Comparison of ENCODE assay signal across 8 mouse cellular contexts in the genomic region with DNA sequence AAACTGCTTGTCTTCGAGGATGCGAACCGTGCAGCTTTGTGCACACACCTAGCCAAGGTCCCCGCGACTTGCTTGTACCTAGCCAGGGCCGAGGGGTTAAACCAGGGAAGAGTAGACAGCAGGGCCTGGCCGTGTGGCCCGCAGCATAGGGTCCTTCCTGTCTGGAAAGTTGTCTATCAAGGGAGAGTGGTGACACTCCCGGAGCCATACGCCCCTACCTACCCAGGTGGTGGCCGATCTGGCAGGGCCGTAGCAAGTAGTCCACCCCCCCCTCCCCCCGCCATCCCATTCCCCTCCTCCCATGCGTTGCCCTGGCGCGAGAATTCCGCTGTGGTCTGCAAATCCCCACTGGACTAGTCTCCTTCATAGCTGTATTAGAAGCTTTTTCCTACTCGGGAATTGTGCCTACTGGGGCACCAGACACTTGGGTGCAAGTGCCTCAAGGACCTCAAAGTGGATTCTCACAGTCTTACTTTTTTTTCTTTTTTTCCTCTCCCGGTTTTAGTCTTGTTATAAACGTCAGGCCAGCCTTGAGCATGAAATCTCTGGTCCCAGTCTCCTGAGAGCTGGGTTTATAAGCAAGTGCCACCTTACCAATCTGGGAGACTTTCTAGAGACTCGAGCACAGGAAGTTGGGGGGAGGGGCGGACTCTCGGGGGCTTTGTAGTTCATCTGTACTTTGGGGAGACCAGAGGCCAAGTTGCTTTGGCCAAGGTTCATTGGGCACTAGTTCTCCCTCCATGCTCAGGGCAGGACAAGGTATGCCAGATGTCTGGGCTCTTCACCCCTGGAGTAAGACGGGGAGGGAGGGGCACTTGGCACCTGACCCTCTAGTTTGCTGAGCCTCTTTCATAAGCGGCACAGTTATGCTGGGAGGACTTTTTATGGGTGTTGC. TPM values are rescaled to one million over a fixed set of nuclear protein-coding genes. Genes with fewer than 3 reads are reported as not detected.
DNase-seq lines count a peak whose midpoint lies in the region; ATAC-seq and TF ChIP-seq lines count a peak whose summit lies in the region.

No protein-coding gene starts in this region.

- H3K4me1 ChIP-seq in small intestine, adult 2 months (ENCODE audit: control insufficient read depth, insufficient read depth, insufficient read length, low read length) = peaks cover 3% of the 10 kb centered on the region

- H3K27ac ChIP-seq in left cerebral cortex, adult 2 months = peak overlapping the region; percentile 74
- no peak overlapping the region for H3K27ac ChIP-seq in small intestine, adult 2 months (ENCODE audit: insufficient read depth, low read depth, low read length)

- TF ChIP-seq POLR2A in small intestine, adult 2 months (IDR thresholded peaks at IDR 0.05; ENCODE audit: low read depth, low read length) = no peak

- DNase-seq in left cerebral cortex, adult 2 months (ENCODE audit: extremely low spot score in 1 of 2, low spot score in 2 of 2) = no peak
- no peak for DNase-seq in left cerebral cortex, adult 11 months (ENCODE audit: low spot score)
- peak; percentile 20 to 24 for DNase-seq in cerebellum, postnatal 36 days
- peak; percentile 74 for DNase-seq in kidney, adult 9 months
- DNase-seq in lung, postnatal 10 days = peak; percentile 66
- DNase-seq in left cerebral cortex, adult 8-10 months (ENCODE audit: low spot score in 2 of 2) = no peak

- WGBS in small intestine, adult 2 months = 1% methylated on average over 25 of the region's 25 CpGs

- peak overlapping the region; percentile 98 for H3K4me3 ChIP-seq in left cerebral cortex, adult 2 months
- H3K4me3 ChIP-seq in small intestine, adult 2 months (ENCODE audit: low read depth, low read length) = peak overlapping the region; percentile 90

- no peak for TF ChIP-seq CTCF in left cerebral cortex, adult 2 months (IDR thresholded peaks at IDR 0.05)
- no peak for TF ChIP-seq CTCF in small intestine, adult 2 months (IDR thresholded peaks at IDR 0.05; ENCODE audit: extremely low read depth, insufficient read length, insufficient replicate concordance, low read depth, low read length)

- ATAC-seq in granulocyte monocyte progenitor cell, adult 5-6 weeks (replicated peaks; ENCODE audit: poor library complexity, severe bottlenecking) = 0 out of 2 replicates have a peak, but pooled peaks have one; percentile 8

- no peaks in the 10 kb centered on the region for H3K27me3 ChIP-seq in small intestine, adult 2 months (ENCODE audit: control insufficient read depth, insufficient read depth, low read length)

- no peaks in the 10 kb centered on the region for H3K36me3 ChIP-seq in small intestine, adult 2 months (ENCODE audit: control insufficient read depth, insufficient read depth, low read length)

- intact Hi-C loops in left cerebral cortex, adult 2 months (cut with DNase I) = no loop called here

RNA-seq across cellular contexts. Expression of a gene that starts 0.9 kb away (rescaled TPM):
- total RNA-seq in left cerebral cortex, adult 2 months (2021) = 1 to 10 TPM; 7.4 to 9.3 TPM
- total RNA-seq in granulocyte monocyte progenitor cell, adult 5-6 weeks (2014; fragmentation: Nextera tagmentation) = 5.8 and 11.2 TPM in 2 replicates
- total RNA-seq in granulocyte monocyte progenitor cell, adult 5-6 weeks (2017) = 7.7 and 10.4 TPM in 2 replicates
- 6.8 and 9.4 TPM in 2 replicates for polyA plus RNA-seq in small intestine, adult 2 months (2012; rRNA removed)
- total RNA-seq in left cerebral cortex, adult 8-10 months (2022) = 10 to 100 TPM in 3 of 4 experiments, 1 to 10 TPM in 1; 9.5 to 11.8 (median 11.0) TPM

Comparison
In these comparisons a context has a peak if more than half of its experiments do, and no peak if none do; other contexts are left out.
1. DNase-seq: peak in cerebellum, postnatal 36 days (2 of 2), kidney, adult 9 months (single experiment) and lung, postnatal 10 days (single experiment); none in left cerebral cortex, adult 2 months (0 of 2), left cerebral cortex, adult 11 months (single experiment) and left cerebral cortex, adult 8-10 months (0 of 2).